Mouse (Mus musculus) NIH3T3 (cell line): ENCODE data around the gene Kdm3a.

Source experiments
- DNase-seq: peaks from one replicate; pipeline ENCODE4 v3.0.0-alpha.2; 2012; ENCODE audit warnings: low read depth

Gene Kdm3a

DNA sequence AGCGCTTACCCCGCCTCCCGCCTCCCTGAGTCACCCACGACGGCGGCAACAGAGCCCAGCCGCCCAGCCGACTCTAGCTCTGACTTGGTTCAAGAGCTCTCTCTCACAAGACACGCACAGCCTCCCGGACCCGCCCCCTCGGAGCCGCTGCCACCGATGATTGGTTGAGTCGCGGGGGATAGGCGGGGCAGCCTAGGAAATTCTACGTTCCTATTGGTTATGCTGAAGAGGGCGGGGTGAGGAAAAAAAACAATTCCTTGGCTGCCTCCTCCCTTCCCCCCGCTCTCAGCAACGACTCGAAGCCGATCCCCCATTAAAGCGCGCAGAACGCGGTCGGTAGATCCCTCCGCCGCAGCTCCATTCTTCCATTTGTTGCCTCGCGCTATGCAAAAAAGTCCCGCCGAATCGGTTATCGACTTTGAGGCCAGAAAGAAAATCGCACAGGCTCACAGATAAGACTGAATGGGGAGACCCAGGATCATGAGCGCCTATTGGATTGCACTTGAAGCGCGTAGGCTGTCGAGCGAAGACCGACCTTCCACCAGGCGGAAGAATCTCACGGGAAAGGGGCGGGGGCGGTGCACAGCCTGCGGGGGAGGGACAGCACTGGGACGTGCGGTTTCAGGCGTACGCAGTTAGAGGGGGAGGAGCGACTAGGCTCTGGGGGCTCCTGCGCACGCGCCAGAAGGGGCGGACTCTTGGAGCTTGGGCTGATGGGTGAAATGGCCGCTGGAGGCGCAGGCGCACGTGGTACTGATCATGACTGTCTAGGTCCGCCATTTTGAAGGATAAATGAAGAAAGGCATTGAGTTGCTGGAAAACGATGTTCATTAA lies at the start of gene Kdm3a:
Kdm3a (minus strand) TSS at position 162 of the 834 bp plus-strand sequence.
- DNase-seq = peak; percentile 100

DNA sequence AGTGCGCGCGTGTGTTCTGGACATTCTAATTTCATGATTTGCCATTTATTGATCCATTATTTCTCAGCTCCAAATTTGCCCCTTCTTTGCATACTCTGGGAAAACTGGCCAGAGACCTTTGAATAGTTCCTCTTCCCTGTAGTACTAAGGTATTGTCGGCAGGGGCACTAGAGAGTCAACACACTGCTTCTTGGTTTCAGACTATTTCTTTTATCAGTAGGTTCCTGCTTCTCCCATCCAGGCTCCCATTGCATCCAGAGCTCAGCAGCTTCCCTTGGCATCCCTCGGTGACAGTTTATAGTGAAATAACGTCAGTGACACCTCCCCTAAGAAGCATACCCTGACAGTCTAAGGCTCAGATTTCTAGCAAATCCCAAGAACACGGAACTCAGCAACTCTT lies 46.1 kb upstream of the Kdm3a start:
- DNase-seq = peak; percentile 61

DNA sequence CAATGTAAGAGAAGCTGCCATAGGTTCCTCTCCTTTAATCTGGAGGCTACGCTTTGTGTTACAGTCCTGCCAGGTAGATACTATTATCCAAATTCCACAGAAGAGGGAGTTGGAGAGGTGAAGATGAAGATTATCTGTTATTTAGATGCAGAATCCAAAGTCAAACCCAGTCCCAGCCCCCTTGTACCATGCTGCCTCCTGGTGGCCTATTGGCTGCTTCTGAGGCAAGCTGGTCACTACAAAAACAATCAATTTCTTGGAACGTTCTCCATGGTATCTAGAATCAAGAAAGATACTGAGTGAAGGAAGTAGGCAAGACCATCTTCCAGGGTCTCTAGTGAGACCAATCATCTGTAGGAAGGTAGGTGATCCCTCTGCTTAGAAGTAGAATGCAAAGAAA lies 40.4 kb upstream of the Kdm3a start:
- DNase-seq = peak; percentile 51

DNA sequence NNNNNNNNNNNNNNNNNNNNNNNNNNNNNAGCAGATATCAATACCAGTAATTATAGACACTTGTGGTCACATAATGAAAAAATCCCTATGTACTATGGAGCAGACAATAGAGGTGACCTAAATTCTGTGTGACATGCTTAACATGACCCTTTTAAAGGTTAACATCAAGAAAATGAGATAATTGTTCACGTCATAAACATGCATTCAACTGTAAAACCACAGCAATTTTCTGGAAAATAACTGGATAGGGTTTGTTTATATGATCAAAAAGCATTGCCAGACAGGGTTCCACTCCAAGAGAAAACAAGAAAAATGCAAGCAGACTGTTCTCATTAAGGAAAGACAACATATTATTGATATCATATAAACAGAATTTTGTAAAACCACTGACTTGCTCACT lies 31.7 kb upstream of the Kdm3a start:
- DNase-seq = no peak

DNA sequence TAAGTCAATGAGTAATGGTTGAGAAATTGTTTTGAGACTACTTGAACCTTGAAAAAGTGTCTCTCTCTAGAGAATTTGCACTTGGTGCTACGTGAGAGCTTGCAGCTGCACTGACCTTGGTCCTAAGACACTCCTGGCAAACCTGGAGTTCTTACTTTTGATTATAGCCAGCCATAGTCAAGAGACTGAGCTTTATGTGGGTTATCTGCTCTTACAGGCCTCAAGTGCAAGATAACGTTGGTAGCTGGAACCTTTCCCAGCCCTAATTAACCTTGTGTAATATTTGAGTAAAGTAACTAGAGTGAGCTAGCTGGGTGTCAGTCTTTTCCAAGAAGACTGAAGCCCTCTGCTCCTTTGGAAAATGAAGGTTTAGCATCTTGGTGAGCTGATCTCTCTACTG lies 25.5 kb upstream of the Kdm3a start:
- DNase-seq = peak; percentile 26

DNA sequence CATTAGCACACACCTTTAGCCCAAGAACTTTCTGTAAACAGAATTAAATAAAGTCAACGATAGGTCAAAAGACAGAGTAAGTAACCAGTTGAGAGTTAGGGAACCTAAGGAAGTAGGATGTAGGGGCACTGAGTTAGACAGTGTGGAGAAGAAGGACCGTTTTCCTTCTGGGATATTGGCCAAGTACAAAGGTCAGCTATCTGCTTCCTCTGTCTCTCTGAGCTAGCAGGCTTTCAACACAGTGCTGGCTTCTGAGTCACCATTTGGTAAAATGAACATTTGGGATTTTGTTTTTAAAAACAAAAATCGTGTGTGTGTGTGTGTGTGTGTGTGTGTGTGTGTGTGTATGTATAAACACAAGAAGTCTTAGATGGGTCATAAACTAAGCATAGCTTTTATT lies 23.0 kb upstream of the Kdm3a start:
- peak; percentile 44 for DNase-seq

DNA sequence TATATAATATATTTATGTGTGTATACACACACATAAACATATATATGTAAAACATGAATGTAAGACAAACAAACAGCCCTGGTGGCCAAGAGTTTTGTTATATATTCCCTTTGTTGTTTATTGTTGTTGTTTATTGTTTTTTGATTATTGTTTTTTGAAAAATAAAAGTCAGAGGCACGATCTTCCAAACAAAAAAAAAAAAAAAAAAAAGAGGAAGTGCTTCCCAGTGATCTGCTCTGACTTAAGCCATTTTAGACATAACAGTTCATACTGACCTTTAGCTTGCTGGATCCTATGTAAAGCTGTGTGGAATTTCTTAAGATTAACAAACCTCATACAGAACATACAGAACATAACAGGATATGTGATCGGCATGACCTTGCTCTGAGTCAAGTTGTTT lies 19.1 kb upstream of the Kdm3a start:
- DNase-seq = no peak

DNA sequence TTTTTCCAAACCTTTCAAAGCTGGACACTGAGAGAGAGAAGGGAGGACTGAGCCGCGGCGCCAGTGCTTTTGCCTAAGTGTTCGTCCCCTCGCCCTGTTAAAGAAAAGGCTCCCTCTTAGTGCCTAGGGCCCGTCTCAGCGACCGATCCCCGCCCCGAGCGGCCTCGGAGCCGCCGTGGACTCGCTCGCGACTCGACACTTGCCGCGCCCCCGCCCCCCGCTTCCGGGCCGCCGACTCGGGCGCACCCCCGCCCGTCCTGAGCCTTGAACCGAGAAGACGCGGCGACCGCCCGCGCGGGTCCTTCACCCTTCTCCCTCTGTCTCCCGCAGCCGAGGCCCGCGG lies 333 bp downstream of the Kdm3a start:
- DNase-seq = no peak

DNA sequence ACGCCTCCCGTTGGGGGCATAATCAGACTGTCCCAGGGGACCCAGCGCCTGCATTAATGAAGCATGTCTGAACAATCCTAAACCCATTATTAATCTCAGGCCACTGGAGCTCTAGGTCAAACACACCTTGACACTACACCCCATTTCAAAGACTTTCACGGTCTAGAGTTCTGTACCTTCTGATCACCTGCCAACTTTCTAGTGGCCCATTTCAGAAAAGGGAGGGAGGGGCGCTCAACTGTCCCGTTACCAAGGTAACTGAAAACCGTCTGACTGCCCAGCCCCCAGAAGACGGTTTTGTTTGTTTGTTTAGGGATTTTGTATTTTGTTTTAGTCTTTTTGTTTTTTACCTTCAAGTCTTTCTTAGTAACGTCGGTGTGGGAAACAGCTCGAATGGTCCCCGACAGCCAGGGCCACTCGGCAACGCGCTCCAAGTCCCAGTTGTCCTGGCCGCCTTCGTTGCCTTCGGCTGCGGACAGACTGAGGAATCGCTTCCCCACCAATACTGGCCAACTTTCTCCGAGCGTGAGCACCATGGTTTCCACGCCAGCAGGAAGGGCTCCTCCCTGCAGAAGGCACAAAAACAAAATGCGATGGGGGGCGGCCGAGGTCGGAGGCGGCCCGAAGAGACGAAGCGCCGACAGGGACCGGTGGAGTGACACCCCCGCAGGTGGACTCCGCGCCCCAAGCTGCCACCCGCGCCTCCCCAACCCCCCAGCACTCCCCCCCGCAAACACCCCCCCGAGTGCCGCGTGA lies 906 bp downstream of the Kdm3a start:
- DNase-seq = peak; percentile 64

DNA sequence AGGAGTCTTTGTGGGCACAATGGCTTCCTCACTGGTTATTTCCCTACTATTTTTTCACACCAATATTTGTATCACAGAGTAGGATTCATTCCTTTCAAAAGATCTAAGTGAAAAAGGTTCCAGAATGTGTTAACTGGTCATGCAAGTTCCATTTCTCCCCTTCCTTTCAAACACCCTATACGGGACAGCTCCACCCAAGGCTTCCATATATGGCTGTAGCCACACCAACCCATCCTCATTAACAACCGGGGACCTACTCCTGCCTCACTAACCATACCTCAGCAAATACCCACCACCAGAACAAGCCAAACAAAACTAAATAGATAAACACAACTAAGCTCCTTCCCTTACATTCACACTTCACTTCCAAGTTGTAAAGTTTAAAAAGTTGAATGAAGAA lies 1.6 kb downstream of the Kdm3a start:
- peak; percentile 46 for DNase-seq

DNA sequence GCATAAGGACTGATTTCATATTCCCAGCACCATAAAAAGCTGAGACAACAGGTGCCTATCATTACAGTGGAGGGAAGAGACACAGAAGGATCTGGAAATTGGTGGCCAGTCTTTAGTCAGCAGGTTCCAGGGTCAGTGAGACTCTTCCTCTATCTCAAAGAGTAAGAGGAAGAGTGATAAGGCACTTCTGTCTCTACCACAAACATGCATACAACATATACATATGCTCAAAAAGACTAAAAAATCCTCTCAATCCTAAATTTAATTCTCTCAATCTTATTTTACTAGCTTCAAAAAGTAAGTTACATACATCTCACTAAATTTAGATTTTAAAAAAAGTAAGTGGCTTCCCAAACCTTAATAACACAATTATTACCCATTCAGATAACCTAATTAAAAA lies 5.5 kb downstream of the Kdm3a start:
- no peak for DNase-seq

DNA sequence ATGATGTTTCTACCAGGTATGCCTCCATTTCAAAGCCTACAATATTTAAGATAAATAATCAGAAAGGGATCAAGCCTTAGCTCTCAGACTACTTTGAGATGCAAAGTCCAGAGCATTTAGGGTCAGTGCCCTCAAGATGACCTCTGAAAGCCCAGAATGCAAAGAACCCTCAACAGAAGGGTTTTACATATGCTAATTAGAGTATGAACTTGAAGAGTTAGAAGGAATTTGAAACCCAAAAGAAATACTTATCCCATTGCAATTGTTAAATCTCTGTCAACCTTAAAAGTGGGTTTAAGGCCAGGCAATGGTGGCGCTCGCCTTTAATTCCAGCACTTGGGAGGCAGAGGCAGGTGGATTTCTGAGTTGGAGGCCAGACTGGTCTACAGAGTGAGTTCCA lies 6.8 kb downstream of the Kdm3a start:
- DNase-seq = no peak

DNA sequence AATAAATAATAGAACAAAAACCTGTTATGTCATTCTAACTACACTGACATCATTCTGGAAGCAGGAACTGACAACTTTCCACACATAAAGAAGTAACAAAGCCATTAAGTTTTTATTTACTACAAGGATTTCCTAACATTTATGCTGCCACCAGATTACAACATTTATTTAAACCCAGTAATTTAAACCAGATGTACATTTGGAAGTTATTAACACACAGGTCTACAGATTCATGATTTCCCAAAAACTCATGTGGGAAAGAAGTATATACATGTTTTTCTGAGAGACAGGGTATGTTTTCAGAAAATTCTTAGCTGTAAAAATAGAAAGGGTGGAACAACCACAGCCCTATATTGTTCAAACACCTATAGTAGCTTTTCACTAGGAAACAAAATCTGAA lies 8.1 kb downstream of the Kdm3a start:
- DNase-seq = peak; percentile 65

DNA sequence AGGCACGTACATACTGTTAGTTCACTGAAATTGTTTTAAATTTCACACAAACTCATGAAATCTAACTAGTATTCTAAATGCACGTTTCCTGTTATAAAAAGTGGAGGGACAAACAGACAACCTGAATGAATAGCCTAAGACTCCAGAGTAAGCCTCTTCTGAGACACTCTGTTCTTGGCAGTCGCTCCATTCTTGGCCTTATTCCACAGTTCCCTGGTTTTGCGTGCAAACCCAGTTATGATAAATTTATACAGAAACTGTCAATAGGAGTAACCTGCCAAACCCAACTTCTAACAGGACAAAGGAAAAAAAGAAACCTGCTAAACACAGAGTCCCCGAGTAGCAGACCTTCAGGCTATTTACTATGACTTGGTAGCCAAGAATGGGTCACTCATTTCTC lies 10.8 kb downstream of the Kdm3a start:
- peak; percentile 79 for DNase-seq

DNA sequence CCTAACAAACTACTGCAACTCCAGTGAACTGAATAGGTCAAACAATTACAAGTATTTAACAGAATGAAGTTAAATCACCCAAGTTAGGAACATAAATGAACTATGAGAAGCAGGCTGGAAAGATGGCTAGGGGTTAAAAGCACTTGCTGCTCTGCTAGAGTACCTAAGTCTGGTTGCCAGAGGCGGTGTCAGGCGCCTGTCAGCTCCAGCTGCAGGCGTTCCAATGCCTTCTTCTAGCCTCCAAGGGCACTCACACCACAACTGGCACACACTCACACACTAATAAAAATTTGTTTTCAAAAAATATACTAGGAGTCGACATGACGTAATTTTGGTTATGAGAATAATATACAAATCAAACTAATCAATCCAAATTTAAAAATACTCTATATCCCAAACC lies 11.2 kb downstream of the Kdm3a start:
- DNase-seq = no peak

DNA sequence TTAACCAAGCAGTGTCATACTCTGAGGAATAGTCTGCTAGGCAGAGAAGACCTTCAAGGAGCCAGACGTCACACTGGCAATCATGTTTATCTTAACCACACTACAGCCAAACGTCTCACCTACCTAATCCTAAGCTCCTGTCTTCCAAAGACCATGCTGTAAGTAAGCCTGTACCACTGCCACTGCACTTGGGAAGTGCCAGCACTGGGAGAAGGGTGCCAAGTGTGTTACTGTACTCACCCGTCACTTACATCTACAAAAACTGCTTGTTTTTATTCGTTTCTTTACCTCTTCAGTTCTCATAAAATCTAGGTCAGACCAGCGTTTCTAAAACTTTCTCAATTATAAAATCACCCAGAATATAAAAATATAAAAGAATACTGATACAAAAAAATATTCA lies 15.8 kb downstream of the Kdm3a start:
- DNase-seq = no peak

DNA sequence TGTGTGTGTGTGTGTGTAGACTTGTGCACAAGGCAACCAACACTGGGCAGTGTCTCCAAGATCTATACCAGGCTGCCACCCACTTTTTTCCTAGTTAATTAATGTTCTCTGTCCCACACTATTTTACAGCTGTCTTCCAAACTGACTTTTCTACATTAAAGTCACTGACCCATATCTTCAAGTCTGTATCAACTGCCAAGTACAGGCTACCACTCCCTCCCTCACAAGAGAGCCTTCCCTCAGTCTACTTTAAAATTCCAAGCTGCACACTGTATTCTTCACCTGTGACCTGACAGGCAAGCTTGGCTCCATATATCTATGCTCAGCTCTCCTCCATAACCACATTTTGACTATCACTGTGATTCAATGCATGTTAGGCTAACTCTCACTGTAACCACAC lies 19.6 kb downstream of the Kdm3a start:
- DNase-seq = no peak

DNA sequence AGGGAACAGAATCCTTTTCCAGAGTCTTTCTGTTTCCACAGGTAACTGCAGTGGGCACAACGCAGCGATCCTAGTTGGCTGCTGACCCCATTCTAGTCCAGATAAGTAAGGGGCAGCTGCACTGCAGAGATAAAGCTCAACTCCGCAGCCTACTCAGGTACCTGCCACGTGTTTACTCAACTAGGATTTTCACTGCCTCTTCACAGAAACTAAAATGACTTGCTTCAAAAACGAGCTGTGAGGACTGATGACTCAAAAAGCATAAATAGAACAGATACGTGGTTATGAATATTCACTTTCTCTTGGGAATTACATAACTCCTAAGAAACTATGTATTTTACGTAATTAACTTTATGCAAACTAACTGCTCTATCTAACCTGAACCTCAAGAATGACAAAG lies 22.8 kb downstream of the Kdm3a start:
- DNase-seq = no peak

DNA sequence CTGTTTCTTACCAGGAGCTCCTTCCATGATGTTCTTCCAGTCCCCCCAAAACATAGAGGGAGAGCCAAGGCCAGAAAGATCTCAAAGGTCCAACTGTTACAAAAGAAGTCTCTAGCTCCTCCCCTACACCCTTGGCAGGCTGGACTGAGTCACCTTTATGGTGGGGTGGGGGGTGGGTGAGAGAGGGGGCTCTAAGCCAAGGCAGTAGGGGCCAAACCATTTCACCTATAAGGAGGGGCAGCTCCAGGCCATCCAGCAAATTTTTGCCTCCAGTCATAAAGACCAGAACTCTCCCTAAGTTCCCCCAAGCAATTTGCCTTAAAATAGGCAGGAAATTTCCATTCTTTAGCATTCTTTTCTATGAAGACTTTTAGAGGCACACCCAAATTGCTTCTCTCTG lies 23.8 kb downstream of the Kdm3a start:
- peak; percentile 24 for DNase-seq

DNA sequence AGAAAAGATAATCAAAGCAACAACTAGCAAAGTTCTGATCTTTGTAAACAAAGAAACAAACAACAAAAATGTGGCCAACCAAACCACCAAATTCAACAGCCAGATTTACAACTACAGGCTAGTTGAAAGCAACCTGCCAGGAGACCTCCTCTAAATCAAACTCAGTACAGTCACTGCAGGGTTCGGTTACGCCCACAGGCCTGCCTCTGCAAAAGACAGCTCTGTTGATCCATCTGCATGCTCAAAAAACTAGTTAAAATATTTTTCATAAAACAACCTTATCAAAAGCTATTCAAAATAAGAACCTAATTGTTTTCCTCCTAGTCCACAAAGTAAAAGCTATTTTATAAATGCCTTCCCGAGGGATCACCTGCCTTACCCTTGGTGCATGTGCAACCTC lies 25.0 kb downstream of the Kdm3a start:
- no peak for DNase-seq

DNA sequence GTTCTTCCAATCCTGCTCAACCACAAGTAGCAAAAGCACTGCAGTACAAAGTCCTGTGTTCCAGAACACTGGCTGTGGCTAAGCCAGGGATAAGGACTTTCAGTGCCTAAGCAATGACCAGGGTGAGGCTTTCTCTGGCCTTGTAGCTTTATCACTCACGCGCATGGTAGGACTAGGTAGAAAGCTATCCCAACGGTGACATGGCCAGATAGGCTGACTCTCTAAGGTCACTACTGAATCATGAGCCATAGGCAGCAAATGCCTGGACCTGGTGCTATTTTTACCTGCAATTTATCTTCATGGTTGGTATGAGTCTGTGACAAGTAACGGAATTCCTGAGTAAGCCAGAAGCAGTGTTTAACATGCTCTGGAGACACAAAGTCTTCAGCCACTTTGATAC lies 42.6 kb downstream of the Kdm3a start:
- DNase-seq = no peak

DNA sequence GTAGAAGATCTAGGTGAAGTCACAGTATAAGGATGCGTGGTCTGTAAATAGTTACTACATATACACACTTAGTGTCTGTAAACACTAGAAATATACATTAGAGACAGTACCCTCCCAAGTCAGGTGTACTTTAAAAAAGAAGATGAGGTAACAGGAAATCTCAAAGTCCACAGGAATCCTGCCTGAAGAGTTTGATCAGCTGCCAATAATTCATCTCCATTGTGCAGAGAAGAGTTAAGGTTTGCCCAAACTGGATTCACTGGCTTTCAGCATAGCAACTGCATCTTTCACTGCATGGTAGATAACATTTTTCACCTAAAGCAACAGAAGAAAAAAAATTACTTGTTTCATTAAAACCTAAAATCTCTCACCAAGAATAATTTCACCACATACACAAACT lies 43.4 kb downstream of the Kdm3a start:
- no peak for DNase-seq

DNA sequence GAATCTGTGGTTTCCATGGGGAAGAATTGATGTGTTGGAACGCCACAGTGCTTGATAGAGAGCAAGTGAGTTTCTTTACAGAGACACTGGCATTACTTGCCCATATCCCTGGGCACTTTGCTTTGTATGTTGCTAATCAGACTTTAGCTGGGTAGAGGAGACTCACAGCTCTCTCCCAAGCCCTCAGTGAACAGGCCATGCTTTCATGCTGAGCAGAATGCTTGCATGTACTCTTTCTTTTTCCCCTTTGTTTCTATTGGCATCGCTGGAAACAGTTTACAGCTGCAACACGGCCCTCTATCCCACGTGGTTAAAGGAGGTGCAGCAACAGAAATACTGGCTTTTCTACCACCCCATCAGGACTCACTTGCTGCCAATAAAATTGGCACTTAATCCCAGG lies 49.6 kb downstream of the Kdm3a start:
- no peak for DNase-seq

DNA sequence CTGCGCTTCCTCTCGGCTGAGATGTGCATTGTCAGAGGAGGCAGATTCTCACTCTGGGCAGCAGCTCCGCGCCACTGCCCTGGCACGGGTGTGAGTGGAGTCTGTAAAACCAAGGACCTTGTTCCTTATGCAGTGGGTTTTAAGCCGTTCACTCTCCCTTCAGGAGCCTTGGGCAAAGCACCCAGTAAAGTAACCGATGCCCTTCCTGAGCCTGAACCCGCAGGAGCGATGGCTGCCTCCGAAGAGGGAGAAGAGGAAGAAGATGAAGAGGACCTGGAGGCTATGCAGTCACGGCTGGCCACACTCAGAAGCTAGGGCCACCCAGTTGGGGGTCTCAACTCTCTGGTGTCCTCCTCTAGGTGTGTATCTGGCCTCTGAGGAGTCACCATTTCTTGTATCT lies 53.3 kb downstream of the Kdm3a start:
- no peak for DNase-seq
